Mouse (Mus musculus) forebrain, embryonic 11.5 days (tissue): ENCODE results near the gene Mttp. TPM values are rescaled to one million over a fixed set of nuclear protein-coding genes. Genes with fewer than 3 reads are reported as not detected.

ENCODE experiments used
- ATAC-seq: fragments of 200-750 bp; cut with Nextera tagmentation; replicated peaks from 2 replicates; pipeline ENCODE4 v1.8.0; 2017; ENCODE audit warnings: moderate TSS enrichment; ENCODE audit not compliant: low FRiP score
- DNase-seq: peaks from one replicate; pipeline ENCODE4 v3.0.0-alpha.2; 2017; ENCODE audit warnings: low spot score
- H3K27ac ChIP-seq: fragments of 300-500 bp; sonication (generic); 2 replicates; pipeline ENCODE4 v1.5.1; 2014; ENCODE audit warnings: low read depth, low read length
- H3K27me3 ChIP-seq: fragments of 300-500 bp; sonication (generic); 2 replicates; pipeline ENCODE4 v1.6.1; 2014; ENCODE audit warnings: mild to moderate bottlenecking, low read length, mixed read lengths; ENCODE audit not compliant: control insufficient read depth, insufficient read depth
- H3K36me3 ChIP-seq: fragments of 300-500 bp; sonication (generic); 2 replicates; pipeline ENCODE4 v1.6.1; 2014; ENCODE audit warnings: mild to moderate bottlenecking, low read length, moderate library complexity, mixed read lengths; ENCODE audit not compliant: control insufficient read depth, insufficient read depth
- H3K4me1 ChIP-seq: fragments of 300-500 bp; sonication (generic); replicated peaks from 2 replicates; pipeline ENCODE4 v1.6.1; 2014; ENCODE audit warnings: low read length, mixed read lengths; ENCODE audit not compliant: control insufficient read depth, insufficient read depth
- H3K4me2 ChIP-seq: fragments of 300-500 bp; sonication (generic); 2 replicates; pipeline ENCODE4 v1.6.1; 2014; ENCODE audit warnings: low read depth, mild to moderate bottlenecking, low read length, moderate library complexity, mixed read lengths; ENCODE audit not compliant: severe bottlenecking
- H3K4me3 ChIP-seq: fragments of 300-500 bp; sonication (generic); 2 replicates; pipeline ENCODE4 v1.5.1; 2014; ENCODE audit warnings: low read depth, low read length
- H3K9ac ChIP-seq: fragments of 300-500 bp; sonication (generic); 2 replicates; pipeline ENCODE4 v1.6.1; 2014; ENCODE audit warnings: low read length
- H3K9me3 ChIP-seq: fragments of 300-500 bp; sonication (generic); 2 replicates; pipeline ENCODE4 v1.6.1; 2016; ENCODE audit warnings: low read length, mixed read lengths; ENCODE audit not compliant: control insufficient read depth
- WGBS: fragments of 180-500 bp; shearing (Covaris S2); extraction: QIAGEN DNeasy Blood & Tissue Kit; methylation state at CpG from one replicate; pipeline ENCODE4 v1.1.7; 2014; 5-methylcytosine and 5-hydroxymethylcytosine counted together
- polyA plus RNA-seq: library from polyadenylated mRNA; unstranded; fragments of >200 nt; fragmentation: Nextera tagmentation; extraction: Ambion mirVana; gene quantifications from 2 replicates; pipeline ENCODE4 v1.2.1, GENCODE M21; 2014

The Mttp gene
- polyA plus RNA-seq, 1 experiment from 2014 or later, result 12.5 TPM

- no peak overlapping the region for H3K4me3 ChIP-seq
- no peak overlapping the region for H3K9ac ChIP-seq
- no peaks in the 10 kb centered on the region for H3K27me3 ChIP-seq
- no peak overlapping the region for H3K4me2 ChIP-seq
- H3K4me1 ChIP-seq, result no peaks in the 10 kb centered on the region; the same call in 1 of the 2 replicates
- 47% methylated on average over 1 of the region's 1 CpGs for WGBS
- DNase-seq (no peak), ATAC-seq (peak; percentile 46; the same call in 1 of the 2 replicates)
- H3K36me3 ChIP-seq, result no peaks in the 10 kb centered on the region
- no peak overlapping the region for H3K27ac ChIP-seq
- no peaks in the 10 kb centered on the region for H3K9me3 ChIP-seq
Observed at GRCm38 (mm10) chr3:138130692-138131091, 14.1 kb downstream of the Mttp start.

DNA sequence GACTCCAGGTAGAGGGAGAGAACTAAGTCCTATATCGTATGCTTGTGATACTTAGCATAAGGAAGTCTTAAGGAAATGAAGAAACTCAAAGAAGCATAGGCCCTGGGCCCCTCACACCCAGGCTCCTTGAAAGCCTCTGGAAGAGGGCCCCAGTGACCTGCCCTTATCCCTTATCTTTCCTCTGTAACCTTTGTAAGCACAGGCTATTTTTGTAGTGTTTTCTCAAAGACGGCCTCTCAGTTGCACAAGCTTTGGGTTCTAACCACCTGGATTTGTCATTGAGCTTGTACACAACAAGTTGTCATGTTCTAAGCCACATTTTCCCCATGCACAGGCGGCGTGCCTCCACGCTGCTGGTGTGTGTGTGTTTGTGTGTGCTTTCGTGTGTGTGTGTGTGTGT lies 15.7 kb downstream of the Mttp start:
- H3K4me3 ChIP-seq, result no peak overlapping the region
- 95% methylated on average over 6 of the region's 6 CpGs for WGBS
- H3K4me2 ChIP-seq, result no peak overlapping the region
- DNase-seq, result no peak
- no peaks in the 10 kb centered on the region for H3K9me3 ChIP-seq
- H3K36me3 ChIP-seq, result no peaks in the 10 kb centered on the region
- H3K4me1 ChIP-seq, result no peaks in the 10 kb centered on the region; the same call in 1 of the 2 replicates
- H3K27ac ChIP-seq, result no peak overlapping the region
- H3K9ac ChIP-seq, result no peak overlapping the region
- H3K27me3 ChIP-seq, result no peaks in the 10 kb centered on the region
- no peak for ATAC-seq

DNA sequence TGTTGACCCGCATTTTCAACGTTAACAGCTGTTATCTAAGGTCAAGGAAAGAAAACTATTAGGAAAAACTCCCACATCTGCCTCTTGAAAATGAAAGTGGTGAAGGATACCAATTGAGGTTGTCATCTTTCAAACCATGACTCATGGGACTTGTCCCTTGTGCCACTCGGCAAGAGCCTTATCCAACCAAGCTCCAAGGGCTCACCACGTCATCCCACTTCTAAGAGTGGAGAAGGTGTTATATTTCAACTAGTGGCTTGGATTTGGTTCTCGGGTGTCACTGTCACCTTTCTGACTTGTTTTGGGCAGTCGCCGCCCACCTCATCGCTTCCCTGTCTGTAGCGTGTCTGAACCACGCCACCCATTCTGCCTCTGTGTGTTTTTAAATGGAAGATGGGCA lies 20.9 kb downstream of the Mttp start:
- Histone ChIP-seq H3K27me3 (no peaks in the 10 kb centered on the region), H3K36me3 (no peaks in the 10 kb centered on the region), H3K4me2 (no peak overlapping the region), H3K4me1 (no peaks in the 10 kb centered on the region), H3K9me3 (no peaks in the 10 kb centered on the region), H3K27ac (no peak overlapping the region), H3K4me3 (no peak overlapping the region), H3K9ac (no peak overlapping the region)
- 91% methylated on average over 10 of the region's 10 CpGs for WGBS
- ATAC-seq (no peak), DNase-seq (no peak)

DNA sequence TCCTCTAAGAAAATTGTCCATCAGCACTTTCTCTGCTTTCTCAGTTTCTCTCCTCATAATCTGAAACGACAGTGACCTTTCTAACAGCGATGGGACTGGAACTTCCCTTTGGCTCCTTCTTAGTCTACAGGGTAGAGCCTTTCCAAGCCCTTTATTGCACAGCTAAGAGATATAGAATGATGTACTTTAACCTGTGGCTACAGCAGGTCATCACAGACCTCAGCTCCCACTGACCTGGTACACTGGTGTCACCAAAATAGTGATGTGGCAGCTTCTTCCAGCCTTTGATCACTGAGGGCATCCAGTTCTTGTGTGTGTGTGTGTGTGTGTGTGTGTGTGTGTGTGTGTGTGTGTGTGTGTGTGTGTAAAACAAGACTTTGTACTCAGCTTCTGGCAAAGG lies 23.3 kb downstream of the Mttp start:
- 98% methylated on average over 2 of the region's 2 CpGs for WGBS
- Histone ChIP-seq H3K4me3 (no peak overlapping the region), H3K36me3 (no peaks in the 10 kb centered on the region), H3K27me3 (no peaks in the 10 kb centered on the region), H3K9ac (no peak overlapping the region), H3K9me3 (no peaks in the 10 kb centered on the region), H3K4me2 (no peak overlapping the region), H3K4me1 (no peaks in the 10 kb centered on the region), H3K27ac (no peak overlapping the region)
- ATAC-seq (no peak), DNase-seq (no peak)

- Histone ChIP-seq H3K9ac (no peak overlapping the region), H3K27ac (no peak overlapping the region), H3K27me3 (no peaks in the 10 kb centered on the region), H3K4me1 (no peaks in the 10 kb centered on the region), H3K36me3 (no peaks in the 10 kb centered on the region), H3K4me2 (no peak overlapping the region), H3K9me3 (no peaks in the 10 kb centered on the region), H3K4me3 (no peak overlapping the region)
- no peak for DNase-seq
- 95% methylated on average over 16 of the region's 16 CpGs for WGBS
- no peak for ATAC-seq
Observed at GRCm38 (mm10) chr3:138119444-138120105, 25.2 kb downstream of the Mttp start.

DNA sequence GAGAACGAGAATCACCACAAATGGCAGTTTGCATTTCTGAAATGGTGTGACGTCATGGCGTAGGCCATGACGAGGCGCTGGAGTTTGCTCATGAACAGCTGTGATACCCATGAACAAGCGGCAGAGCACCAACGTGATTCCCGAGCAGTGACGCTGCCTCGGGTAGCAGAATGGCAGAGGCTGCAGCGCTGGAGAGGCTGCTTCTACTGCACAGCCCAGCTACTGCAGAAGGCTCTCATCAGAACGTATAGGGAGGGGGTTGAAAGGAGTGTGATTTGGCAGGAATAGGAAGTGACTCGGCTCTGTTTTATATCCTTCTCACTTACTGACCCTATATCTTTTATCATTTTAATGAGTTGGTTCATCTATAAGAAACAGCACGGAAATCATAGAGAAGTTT lies 25.9 kb downstream of the Mttp start:
- H3K9me3 ChIP-seq, result no peaks in the 10 kb centered on the region
- H3K27me3 ChIP-seq, result no peaks in the 10 kb centered on the region
- ATAC-seq (no peak), DNase-seq (no peak)
- no peak overlapping the region for H3K27ac ChIP-seq
- no peak overlapping the region for H3K9ac ChIP-seq
- 84% methylated on average over 14 of the region's 14 CpGs for WGBS
- H3K4me3 ChIP-seq, result no peak overlapping the region
- no peaks in the 10 kb centered on the region for H3K4me1 ChIP-seq
- H3K36me3 ChIP-seq, result no peaks in the 10 kb centered on the region
- no peak overlapping the region for H3K4me2 ChIP-seq

DNA sequence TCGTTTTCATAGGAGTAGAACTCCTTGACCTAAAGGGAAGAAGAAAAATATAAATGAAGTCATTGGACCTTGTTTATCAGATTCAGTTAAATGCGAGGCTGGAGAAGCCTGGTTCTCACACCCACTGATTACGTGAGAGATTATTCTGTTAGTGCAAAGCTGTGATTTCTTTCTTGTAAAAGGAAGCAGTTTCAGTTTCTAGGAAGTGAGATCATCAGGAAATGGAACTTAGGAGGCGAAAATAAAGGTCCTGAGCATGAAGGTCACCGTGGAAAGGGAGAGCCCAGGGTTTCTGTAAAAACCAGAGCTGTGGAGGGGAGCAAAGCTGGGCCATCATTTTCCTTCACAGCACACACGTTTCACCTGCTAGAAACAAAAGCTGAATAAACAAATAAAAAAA lies 26.4 kb downstream of the Mttp start:
- WGBS, result 76% methylated on average over 6 of the region's 6 CpGs
- no peak for ATAC-seq

GRCm38 (mm10) chr3:138116871-138117270 lies 27.9 kb downstream of the Mttp start:
- H3K27me3 ChIP-seq, result no peaks in the 10 kb centered on the region
- no peaks in the 10 kb centered on the region for H3K9me3 ChIP-seq
- H3K4me3 ChIP-seq, result no peak overlapping the region
- H3K4me1 ChIP-seq, result no peaks in the 10 kb centered on the region
- WGBS, result 88% methylated on average over 4 of the region's 4 CpGs
- no peak for ATAC-seq
- H3K4me2 ChIP-seq, result no peak overlapping the region
- H3K36me3 ChIP-seq, result no peaks in the 10 kb centered on the region
- no peak overlapping the region for H3K9ac ChIP-seq
- H3K27ac ChIP-seq, result no peak overlapping the region
- no peak for DNase-seq

More for the DNA sequence above, 26.4 kb downstream of the Mttp start:
- H3K36me3 ChIP-seq, result no peaks in the 10 kb centered on the region
- no peaks in the 10 kb centered on the region for H3K27me3 ChIP-seq
- DNase-seq, result no peak
- H3K4me3 ChIP-seq, result no peak overlapping the region
- H3K9ac ChIP-seq, result no peak overlapping the region
- no peaks in the 10 kb centered on the region for H3K4me1 ChIP-seq
- no peaks in the 10 kb centered on the region for H3K9me3 ChIP-seq
- no peak overlapping the region for H3K27ac ChIP-seq
- H3K4me2 ChIP-seq, result no peak overlapping the region

GRCm38 (mm10) chr3:138114106-138114505 lies 30.7 kb downstream of the Mttp start:
- Histone ChIP-seq H3K36me3 (no peaks in the 10 kb centered on the region), H3K27me3 (no peaks in the 10 kb centered on the region), H3K9ac (no peak overlapping the region), H3K4me2 (no peak overlapping the region), H3K4me3 (no peak overlapping the region), H3K9me3 (no peaks in the 10 kb centered on the region), H3K4me1 (no peaks in the 10 kb centered on the region), H3K27ac (no peak overlapping the region)
- WGBS, result 91% methylated on average over 17 of the region's 17 CpGs
- ATAC-seq (no peak), DNase-seq (no peak)
